ENCODE assay signal across 14 mouse cellular contexts in genomic region chr7:109542364-109542628, GRCm38 (mm10). TPM values are rescaled to one million over a fixed set of nuclear protein-coding genes. Genes with fewer than 3 reads are reported as not detected.
DNase-seq lines count a peak whose midpoint lies in the region; ATAC-seq and TF ChIP-seq lines count a peak whose summit lies in the region.
"Had no signal": no experiment of that assay in that cellular context is flagged by ENCODE, and none has a peak within 500 bp of the region (broad histone marks: within the 10 kb centered on the region; RNA-seq: fewer than 3 reads in every experiment).

No protein-coding gene starts in this region.

- 0 out of 2 replicates have a peak overlapping the region, but pooled peaks have one; percentile 7 for H3K27ac ChIP-seq in embryonic facial prominence, embryonic 13.5 days
- H3K27ac ChIP-seq in embryonic facial prominence, embryonic 10.5 days (replicated peaks) = no peak overlapping the region
- H3K27ac ChIP-seq in intestine, embryonic 16.5 days (ENCODE audit: low read length) = peak overlapping the region; percentile 33
- H3K27ac ChIP-seq in intestine, embryonic 15.5 days = no peak overlapping the region
- H3K27ac ChIP-seq in lung, embryonic 14.5 days (ENCODE audit: low read depth) = 0 out of 2 replicates have a peak overlapping the region, but pooled peaks have one; percentile 36
- H3K27ac ChIP-seq in stomach, embryonic 14.5 days (ENCODE audit: low read length) = peak overlapping the region; percentile 4; the same call in 1 of the 2 replicates
- H3K27ac ChIP-seq: limb, embryonic 10.5 days had no signal

- H3K9ac ChIP-seq in embryonic facial prominence, embryonic 13.5 days = 0 out of 2 replicates have a peak overlapping the region, but pooled peaks have one; percentile 6
- H3K9ac ChIP-seq in intestine, embryonic 16.5 days (ENCODE audit: low read depth, low read length) = no peak overlapping the region
- H3K9ac ChIP-seq in intestine, embryonic 15.5 days = no peak overlapping the region
- no peak overlapping the region for H3K9ac ChIP-seq in lung, embryonic 14.5 days
- H3K9ac ChIP-seq in stomach, embryonic 14.5 days (replicated peaks; ENCODE audit: low read depth, low read length) = no peak overlapping the region

- H3K36me3 ChIP-seq in embryonic facial prominence, embryonic 13.5 days = peaks cover 72% of the 10 kb centered on the region
- peaks cover 84% of the 10 kb centered on the region for H3K36me3 ChIP-seq in embryonic facial prominence, embryonic 10.5 days (replicated peaks)
- H3K36me3 ChIP-seq in intestine, embryonic 16.5 days (ENCODE audit: control insufficient read depth, insufficient read depth, low read length) = peaks cover 24% of the 10 kb centered on the region
- H3K36me3 ChIP-seq in intestine, embryonic 15.5 days = peaks cover 37% of the 10 kb centered on the region
- H3K36me3 ChIP-seq in lung, embryonic 14.5 days (ENCODE audit: insufficient read depth) = peaks cover 68% of the 10 kb centered on the region
- peaks cover 31% of the 10 kb centered on the region for H3K36me3 ChIP-seq in stomach, embryonic 14.5 days (ENCODE audit: control insufficient read depth, insufficient read depth, low read length)

- H3K27me3 ChIP-seq in embryonic facial prominence, embryonic 13.5 days = no peaks in the 10 kb centered on the region
- no peaks in the 10 kb centered on the region for H3K27me3 ChIP-seq in embryonic facial prominence, embryonic 10.5 days (replicated peaks; ENCODE audit: low read depth, poor library complexity, severe bottlenecking)
- no peaks in the 10 kb centered on the region for H3K27me3 ChIP-seq in intestine, embryonic 16.5 days (replicated peaks; ENCODE audit: control insufficient read depth, insufficient read depth, low read length)
- no peaks in the 10 kb centered on the region for H3K27me3 ChIP-seq in intestine, embryonic 15.5 days (replicated peaks)
- no peaks in the 10 kb centered on the region for H3K27me3 ChIP-seq in lung, embryonic 14.5 days (ENCODE audit: insufficient read depth, low read length)
- H3K27me3 ChIP-seq in stomach, embryonic 14.5 days (ENCODE audit: control insufficient read depth, insufficient read depth, low read length) = no peaks in the 10 kb centered on the region

- H3K4me3 ChIP-seq in embryonic facial prominence, embryonic 13.5 days = no peak overlapping the region
- no peak overlapping the region for H3K4me3 ChIP-seq in embryonic facial prominence, embryonic 10.5 days
- no peak overlapping the region for H3K4me3 ChIP-seq in intestine, embryonic 16.5 days (ENCODE audit: low read length)
- no peak overlapping the region for H3K4me3 ChIP-seq in intestine, embryonic 15.5 days (replicated peaks)
- no peak overlapping the region for H3K4me3 ChIP-seq in lung, embryonic 14.5 days (ENCODE audit: low read depth, low read length)
- no peak overlapping the region for H3K4me3 ChIP-seq in stomach, embryonic 14.5 days (ENCODE audit: low read depth, low read length)
- H3K4me3 ChIP-seq: limb, embryonic 10.5 days had no signal

- 94% methylated on average over 3 of the region's 3 CpGs for WGBS in embryonic facial prominence, embryonic 13.5 days
- WGBS in embryonic facial prominence, embryonic 10.5 days = 92% methylated on average over 3 of the region's 3 CpGs
- WGBS in intestine, embryonic 16.5 days = 94% methylated on average over 3 of the region's 3 CpGs
- WGBS in intestine, embryonic 15.5 days = 82% methylated on average over 3 of the region's 3 CpGs
- WGBS in lung, embryonic 14.5 days = 82% methylated on average over 3 of the region's 3 CpGs
- WGBS in stomach, embryonic 14.5 days = 86% methylated on average over 3 of the region's 3 CpGs

- no peak for TF ChIP-seq CTCF in lung, embryonic 14.5 days (IDR thresholded peaks at IDR 0.05; ENCODE audit: low read depth)

- no peak for DNase-seq in embryonic facial prominence, embryonic 10.5 days (ENCODE audit: low spot score)
- no peak for DNase-seq in lung, embryonic 14.5 days
- DNase-seq in lung, postnatal 10 days = no peak
- DNase-seq in right cerebral cortex, adult 18-20 months = no peak
- DNase-seq: cerebellum, postnatal 10 days; kidney, postnatal 10 days; lung, adult 2 months; midbrain, embryonic 14.5 days had no signal

- 0 out of 2 replicates have a peak, but pooled peaks cover 7% of the 10 kb centered on the region for H3K4me1 ChIP-seq in embryonic facial prominence, embryonic 13.5 days
- H3K4me1 ChIP-seq in embryonic facial prominence, embryonic 10.5 days = no peaks in the 10 kb centered on the region
- peaks cover 6% of the 10 kb centered on the region; the same call in 1 of the 2 replicates for H3K4me1 ChIP-seq in intestine, embryonic 16.5 days (ENCODE audit: control insufficient read depth, insufficient read depth, low read length)
- no peaks in the 10 kb centered on the region; the same call in 1 of the 2 replicates for H3K4me1 ChIP-seq in intestine, embryonic 15.5 days (replicated peaks)
- 0 out of 2 replicates have a peak, but pooled peaks cover 5% of the 10 kb centered on the region for H3K4me1 ChIP-seq in lung, embryonic 14.5 days (ENCODE audit: insufficient read depth)
- H3K4me1 ChIP-seq in stomach, embryonic 14.5 days (ENCODE audit: control insufficient read depth, insufficient read depth, low read length) = no peaks in the 10 kb centered on the region; the same call in 1 of the 2 replicates
- H3K4me1 ChIP-seq: limb, embryonic 10.5 days had no signal

- no peak for ATAC-seq in embryonic facial prominence, embryonic 13.5 days (ENCODE audit: insufficient number of reproducible peaks, insufficient read depth, low FRiP score, low TSS enrichment, low read depth)
- ATAC-seq in intestine, embryonic 16.5 days = no peak
- ATAC-seq in intestine, embryonic 15.5 days = no peak
- no peak for ATAC-seq in lung, embryonic 14.5 days (ENCODE audit: insufficient read depth)
- ATAC-seq in stomach, embryonic 14.5 days (ENCODE audit: insufficient number of reproducible peaks, insufficient read depth, low FRiP score, low read depth) = no peak
- ATAC-seq: hindbrain, embryonic 16.5 days had no signal

- no peak overlapping the region for H3K4me2 ChIP-seq in embryonic facial prominence, embryonic 13.5 days
- H3K4me2 ChIP-seq in intestine, embryonic 16.5 days (ENCODE audit: low read depth, low read length) = no peak overlapping the region
- H3K4me2 ChIP-seq in intestine, embryonic 15.5 days (replicated peaks) = no peak overlapping the region
- no peak overlapping the region for H3K4me2 ChIP-seq in lung, embryonic 14.5 days
- no peak overlapping the region for H3K4me2 ChIP-seq in stomach, embryonic 14.5 days (replicated peaks; ENCODE audit: low read depth, low read length)

- H3K9me3 ChIP-seq in embryonic facial prominence, embryonic 13.5 days = no peaks in the 10 kb centered on the region
- no peaks in the 10 kb centered on the region for H3K9me3 ChIP-seq in embryonic facial prominence, embryonic 10.5 days
- H3K9me3 ChIP-seq in intestine, embryonic 16.5 days (ENCODE audit: control insufficient read depth, low read length) = no peaks in the 10 kb centered on the region
- no peaks in the 10 kb centered on the region for H3K9me3 ChIP-seq in intestine, embryonic 15.5 days
- no peaks in the 10 kb centered on the region for H3K9me3 ChIP-seq in lung, embryonic 14.5 days (ENCODE audit: low read depth, low read length)
- no peaks in the 10 kb centered on the region for H3K9me3 ChIP-seq in stomach, embryonic 14.5 days (ENCODE audit: control insufficient read depth, low read depth, low read length)
- H3K9me3 ChIP-seq: limb, embryonic 10.5 days had no signal

RNA-seq across cellular contexts. Expression of gene Rpl27a, which starts 23.3 kb away (rescaled TPM):
- polyA plus RNA-seq in embryonic facial prominence, embryonic 13.5 days (2015; fragmentation: Nextera tagmentation; extraction: Ambion mirVana) = 154 and 159 TPM in 2 replicates
- 132 and 136 TPM in 2 replicates for polyA plus RNA-seq in embryonic facial prominence, embryonic 10.5 days (2016; fragmentation: Nextera tagmentation; extraction: Ambion mirVana)
- polyA plus RNA-seq in intestine, embryonic 16.5 days (2015; fragmentation: Nextera tagmentation; extraction: Ambion mirVana) = 115 and 131 TPM in 2 replicates
- polyA plus RNA-seq in intestine, embryonic 15.5 days (2015; fragmentation: Nextera tagmentation; extraction: Ambion mirVana) = 138 and 145 TPM in 2 replicates
- polyA plus RNA-seq in lung, embryonic 14.5 days (2014; fragmentation: Nextera tagmentation; extraction: Ambion mirVana) = 157 and 166 TPM in 2 replicates
- polyA plus RNA-seq in stomach, embryonic 14.5 days (2014; fragmentation: Nextera tagmentation; extraction: Ambion mirVana) = 163 and 168 TPM in 2 replicates

RNA-seq across cellular contexts. Expression of gene Trim66, which starts 34.4 kb away (rescaled TPM):
- polyA plus RNA-seq in embryonic facial prominence, embryonic 13.5 days (2015; fragmentation: Nextera tagmentation; extraction: Ambion mirVana) = 1.3 and 2.4 TPM in 2 replicates
- polyA plus RNA-seq in embryonic facial prominence, embryonic 10.5 days (2016; fragmentation: Nextera tagmentation; extraction: Ambion mirVana) = 0.15 and 0.22 TPM in 2 replicates
- polyA plus RNA-seq in intestine, embryonic 16.5 days (2015; fragmentation: Nextera tagmentation; extraction: Ambion mirVana) = 0.01 TPM in 1 of 2 replicates, not detected in the other
- polyA plus RNA-seq in intestine, embryonic 15.5 days (2015; fragmentation: Nextera tagmentation; extraction: Ambion mirVana) = 0.01 TPM in 2 replicates
- polyA plus RNA-seq in lung, embryonic 14.5 days (2014; fragmentation: Nextera tagmentation; extraction: Ambion mirVana) = 0.04 and 0.05 TPM in 2 replicates
- 0.04 and 0.09 TPM in 2 replicates for polyA plus RNA-seq in stomach, embryonic 14.5 days (2014; fragmentation: Nextera tagmentation; extraction: Ambion mirVana)

Comparison
In these comparisons a context has a peak if more than half of its experiments do, and no peak if none do; other contexts are left out.
1. H3K27ac ChIP-seq: peak in embryonic facial prominence, embryonic 13.5 days (single experiment), intestine, embryonic 16.5 days (single experiment), lung, embryonic 14.5 days (single experiment) and stomach, embryonic 14.5 days (single experiment); none in embryonic facial prominence, embryonic 10.5 days (single experiment) and intestine, embryonic 15.5 days (single experiment).